Mouse (Mus musculus) C2C12 (cell line): ENCODE measurements around the gene Card11.

ENCODE experiments used
- CTCF ChIP-seq: IDR thresholded peaks from one replicate; pipeline ENCODE4 v1.5.1; 2011; ENCODE audit not compliant: control insufficient read depth, insufficient read depth, insufficient read length
- USF1 ChIP-seq: IDR thresholded peaks from one replicate; pipeline ENCODE4 v1.6.1; 2011; ENCODE audit warnings: low read depth, mild to moderate bottlenecking, control low read depth, moderate library complexity

GRCm38 (mm10) chr5:141016082-141016481 lies 15.7 kb upstream of the Card11 start:
- TF ChIP-seq USF1 = no peak
- TF ChIP-seq CTCF = no peak
